Mouse (Mus musculus) megakaryocyte, embryonic 14.5 days (primary cell): ENCODE measurements around the gene Crp.

ENCODE experiments used
- FLI1 ChIP-seq: IDR thresholded peaks from 2 replicates; pipeline ENCODE4 v1.6.1; 2012; ENCODE audit warnings: low read length, inconsistent platforms, mixed read lengths
- GATA1 ChIP-seq: IDR thresholded peaks from 3 replicates; pipeline ENCODE4 v1.6.1; 2012; ENCODE audit warnings: mixed read lengths, low read length, inconsistent platforms, borderline replicate concordance

GRCm38 (mm10) chr1:172659688-172660087 lies 38.2 kb upstream of the Crp start:
- TF ChIP-seq GATA1 (no peak), FLI1 (no peak)
